Mouse (Mus musculus): Measurements from ENCODE around the gene Myo10.
A peak's percentile ranks its signal among the peaks of the same experiment; 100 is the strongest.

Myo10 gene

DNA sequence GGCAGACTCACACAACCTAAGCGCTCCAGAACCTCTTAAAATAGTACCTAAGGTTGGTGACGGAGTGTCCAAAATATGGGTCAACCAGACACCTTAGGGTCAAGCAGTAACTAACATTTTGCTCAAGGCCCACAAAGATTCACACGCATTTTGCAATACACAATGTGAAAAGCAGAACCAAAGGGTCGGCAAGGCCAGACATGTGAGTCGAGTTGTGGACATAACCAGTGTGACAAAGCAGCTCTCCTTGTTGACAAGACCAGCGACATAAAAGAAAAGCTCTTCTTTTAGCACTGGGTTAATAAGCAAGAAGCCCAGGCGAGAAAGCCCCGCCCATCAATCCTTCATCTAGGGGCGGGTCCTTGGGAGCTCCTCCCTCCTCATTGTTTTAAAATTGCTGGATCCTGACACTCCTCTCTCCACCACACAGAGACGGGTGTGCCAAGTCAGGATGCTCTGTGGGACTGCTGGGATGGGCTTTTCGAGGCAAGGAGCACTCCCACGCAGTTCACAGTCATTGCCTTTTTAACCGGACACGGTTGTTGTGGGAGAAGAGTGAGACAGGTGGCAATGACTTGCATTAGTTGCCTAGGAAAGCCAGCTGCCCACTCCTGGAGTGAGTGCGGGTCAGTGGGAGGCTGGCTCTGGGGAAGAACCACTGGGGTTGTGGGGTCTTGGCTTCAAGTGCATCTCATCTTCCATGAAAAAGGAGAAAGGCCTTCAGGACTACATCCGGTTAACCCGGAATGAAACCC is 212.8 kb downstream of the Myo10 start:
- DNase-seq (ENCODE audit: low read depth in 1 of 2, low spot score in 2 of 2), result peak in 1 of 2 experiments; percentile 56

DNA sequence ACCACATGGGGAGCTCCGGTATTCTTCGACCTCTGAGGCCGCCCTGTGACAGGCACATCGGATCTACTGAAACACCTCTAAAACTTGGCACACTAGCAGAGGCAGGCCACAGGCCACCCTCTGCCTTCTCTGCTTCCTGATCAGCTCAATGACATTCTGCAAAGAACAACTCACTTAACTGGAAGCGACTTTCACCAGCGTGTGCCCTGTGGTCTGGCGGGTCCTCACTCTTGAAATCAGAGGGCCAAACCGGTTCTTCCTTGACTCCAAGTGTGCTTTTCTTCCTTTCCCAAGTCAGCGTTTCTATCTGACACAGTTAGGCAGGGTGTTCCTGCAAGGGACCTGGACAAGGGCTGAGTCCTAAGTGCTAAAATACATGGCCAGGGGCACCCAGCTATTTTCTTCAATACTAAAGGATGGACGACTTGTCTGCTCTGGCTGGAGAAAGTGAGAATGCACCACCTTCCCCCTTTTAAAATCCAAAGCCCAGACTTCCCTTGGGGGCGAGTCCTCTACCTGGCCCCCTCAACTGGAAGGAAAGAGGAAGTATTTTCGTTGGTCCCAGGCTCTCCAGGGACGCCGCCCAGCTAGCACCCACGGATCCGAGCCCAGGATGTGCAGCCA is 220.2 kb downstream of the Myo10 start:
- DNase-seq (ENCODE audit: low read depth in 1 of 2, low spot score in 2 of 2), result no peak

DNA sequence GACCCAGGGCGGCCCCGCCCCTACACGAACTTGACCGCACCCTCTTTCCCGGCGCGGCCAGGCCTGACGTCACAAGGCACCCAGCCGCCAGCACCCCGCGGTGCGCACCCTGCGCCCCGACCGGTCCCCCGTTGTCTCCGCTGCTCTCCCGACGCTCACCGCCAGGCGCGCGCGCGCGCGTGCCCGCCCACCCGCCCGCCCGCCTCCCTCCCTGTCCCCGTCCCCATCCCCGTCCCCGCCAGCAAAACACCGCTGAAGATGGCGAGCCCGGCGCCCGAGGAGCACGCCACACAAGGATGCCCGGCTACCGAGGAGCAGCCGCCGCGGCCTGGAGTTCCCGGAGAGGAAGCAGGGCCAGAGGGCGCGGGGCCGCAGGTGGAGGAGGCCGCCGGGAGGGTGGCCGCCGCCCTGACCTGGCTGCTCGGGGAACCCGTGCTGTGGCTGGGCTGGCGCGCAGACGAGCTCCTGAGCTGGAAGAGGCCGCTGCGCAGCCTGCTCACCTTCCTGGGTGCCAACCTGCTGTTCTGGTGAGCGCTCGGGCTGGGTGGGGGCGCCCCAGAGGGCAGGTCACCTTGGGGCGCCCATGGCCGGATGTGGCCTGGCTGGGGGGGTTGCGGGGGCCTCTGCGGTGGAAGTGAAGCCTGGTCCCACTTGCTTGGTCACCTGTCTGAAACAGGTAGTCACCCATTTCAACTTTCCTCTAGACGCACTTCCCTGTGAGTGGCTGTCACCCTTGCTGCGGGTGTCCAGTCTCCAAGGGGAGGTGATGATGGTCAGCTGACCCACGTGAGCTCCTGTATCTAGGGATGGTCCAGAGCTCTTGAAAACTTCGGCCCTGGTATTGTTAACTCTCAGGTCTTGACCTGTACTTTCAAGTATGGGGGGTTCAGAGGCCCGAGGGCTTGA is 221.0 kb downstream of the Myo10 start, which contains the start of gene Retreg1:
Retreg1 (plus strand) TSS at position 95 of the 906 bp plus-strand sequence.
- peak; percentile 87 to 95 for DNase-seq (ENCODE audit: low read depth in 1 of 2, low spot score in 2 of 2)

DNA sequence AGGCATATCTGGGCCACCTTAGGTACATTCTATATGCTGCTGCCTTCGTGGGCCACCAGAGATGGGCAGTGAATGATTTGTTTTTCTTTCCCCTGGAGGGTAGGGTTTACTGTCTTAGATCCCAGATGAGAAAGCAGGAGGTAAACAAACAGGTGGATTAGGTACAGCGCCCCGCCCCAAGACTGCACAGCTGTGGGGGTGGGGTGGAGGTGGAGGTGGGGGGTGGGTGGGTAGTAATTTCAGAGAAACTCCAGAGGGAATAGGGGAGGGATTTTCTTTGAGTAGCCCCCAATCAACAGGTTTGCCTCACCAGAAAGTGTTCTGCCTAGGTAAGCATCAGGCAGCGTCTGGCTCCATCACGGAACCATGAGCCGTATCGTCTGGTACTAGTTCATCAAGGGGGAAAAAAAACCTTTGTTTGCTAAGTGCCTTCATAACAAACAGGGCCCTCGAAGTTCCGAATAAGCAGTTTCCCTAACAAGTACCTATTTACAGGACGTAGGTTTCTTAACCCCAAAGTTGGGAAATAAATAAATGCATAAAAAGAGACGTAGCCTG is 221.8 kb downstream of the Myo10 start:
- DNase-seq (ENCODE audit: low read depth in 1 of 2, low spot score in 2 of 2), result no peak

DNA sequence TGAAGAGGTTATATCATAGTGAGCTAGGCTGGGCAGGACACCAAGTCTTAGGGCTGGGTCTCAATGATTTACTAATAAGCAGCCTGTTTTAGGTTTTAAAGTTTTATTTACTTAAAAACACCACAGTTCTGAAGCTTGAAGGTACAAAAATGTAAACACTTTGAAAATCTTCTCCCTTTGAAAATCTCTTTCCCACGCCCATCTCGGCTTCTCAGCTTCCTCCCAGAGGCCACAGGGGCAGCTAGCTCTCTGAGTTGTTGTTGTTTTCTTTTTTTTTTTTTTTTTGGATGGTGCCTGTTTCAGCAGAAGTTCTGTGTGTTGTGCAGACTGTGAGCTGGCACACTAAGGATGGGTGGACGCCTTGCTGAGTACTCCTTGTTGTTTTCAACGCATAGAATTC is 222.4 kb downstream of the Myo10 start:
- DNase-seq (ENCODE audit: low read depth in 1 of 2, low spot score in 2 of 2), result no peak

DNA sequence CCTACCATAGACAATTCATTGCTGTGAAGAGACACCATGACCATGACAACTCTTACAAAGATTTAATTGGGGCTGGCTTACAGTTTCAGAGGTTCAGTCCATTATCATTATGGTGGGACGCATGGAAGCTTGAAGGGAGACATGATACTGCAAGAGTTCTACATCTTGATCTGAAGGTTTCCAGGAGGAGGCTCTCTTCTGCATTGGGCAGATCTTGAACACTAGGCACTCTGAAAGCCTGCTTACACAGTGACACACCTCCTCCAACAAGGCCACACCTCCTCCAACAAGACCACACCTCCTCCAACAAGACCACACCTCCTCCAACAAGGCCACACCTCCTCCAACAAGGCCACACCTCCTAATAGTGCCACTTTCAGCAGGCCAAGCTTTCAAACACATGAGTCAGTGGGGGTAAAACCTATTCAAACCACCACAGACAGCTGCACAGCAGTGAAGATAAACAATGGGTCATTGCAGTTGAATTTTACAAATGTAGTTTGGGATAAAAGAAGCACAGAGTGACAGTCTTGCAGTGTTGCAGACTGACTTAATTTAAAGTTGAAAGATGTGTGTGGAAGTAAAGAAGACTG is 225.3 kb downstream of the Myo10 start:
- DNase-seq (ENCODE audit: low read depth in 1 of 2, low spot score in 2 of 2), result no peak

DNA sequence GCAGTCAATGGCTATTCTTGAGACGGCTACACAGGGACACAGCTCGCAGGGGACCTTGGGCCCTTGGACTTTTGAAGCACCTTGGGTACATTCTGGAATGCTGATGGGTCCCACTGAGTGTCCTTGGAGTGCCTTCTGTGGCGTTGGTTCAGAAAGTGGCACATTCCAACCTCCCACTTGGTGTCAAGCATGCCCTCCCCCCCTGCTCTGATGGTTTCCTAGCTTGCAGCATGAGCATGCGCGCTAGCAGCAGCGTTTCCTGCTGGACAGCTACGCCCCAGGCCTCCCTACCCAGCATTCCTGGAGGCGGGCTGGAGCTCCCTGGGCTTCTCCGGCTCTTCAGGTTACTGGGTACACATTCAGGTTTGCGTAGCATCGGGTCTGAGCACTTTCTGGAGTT is 228.2 kb downstream of the Myo10 start:
- DNase-seq (ENCODE audit: low read depth in 1 of 2, low spot score in 2 of 2), result no peak

GRCm38 (mm10) chr15:25854270-25854904 is 232.1 kb downstream of the Myo10 start:
- no peak for DNase-seq (ENCODE audit: low read depth in 1 of 2, low spot score in 2 of 2)

DNA sequence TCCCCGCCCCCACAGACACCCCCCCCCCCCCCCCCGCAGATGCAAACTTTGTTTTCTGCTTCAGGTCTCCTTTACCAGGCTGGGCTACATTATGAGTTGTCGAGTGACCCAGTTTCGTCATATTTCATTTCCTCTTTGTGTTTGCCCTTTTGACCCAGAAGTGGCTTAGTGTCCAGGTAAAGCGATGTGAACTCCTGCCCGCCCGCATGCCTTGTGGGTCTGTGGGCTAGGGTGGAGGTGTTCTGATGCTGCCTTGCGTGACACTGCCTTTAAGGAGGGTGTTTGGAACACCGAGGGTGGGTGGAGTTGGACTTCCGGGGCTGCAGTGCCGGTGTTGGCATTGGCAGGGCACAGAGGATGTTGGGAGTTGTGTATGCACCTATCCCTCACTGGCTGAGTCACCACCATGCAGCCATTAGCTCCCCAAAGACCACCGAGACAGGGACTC is 236.3 kb downstream of the Myo10 start:
- peak in 1 of 2 experiments; percentile 63 for DNase-seq (ENCODE audit: low read depth in 1 of 2, low spot score in 2 of 2)

GRCm38 (mm10) chr15:25859469-25859868 is 237.1 kb downstream of the Myo10 start:
- DNase-seq (ENCODE audit: low read depth in 1 of 2, low spot score in 2 of 2), result no peak

DNA sequence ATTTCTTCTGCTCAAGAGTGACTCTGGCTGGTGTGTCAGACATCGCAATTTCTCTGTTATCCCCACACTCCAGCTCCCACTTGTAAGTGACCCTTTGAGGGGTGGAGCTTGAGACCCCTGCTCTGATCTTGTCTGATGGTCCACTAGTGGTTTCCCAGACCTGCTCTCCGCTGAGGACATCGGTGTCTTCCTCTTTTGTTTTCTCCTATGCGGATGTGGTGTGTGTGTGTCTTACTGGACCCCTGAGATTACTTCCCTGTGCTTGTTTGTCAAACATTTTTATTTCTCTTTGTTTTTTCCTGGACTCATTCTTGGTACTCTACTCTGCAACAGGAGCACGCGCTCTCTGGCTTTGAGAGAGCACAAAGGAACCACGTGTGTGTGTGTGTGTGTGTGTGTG is 239.6 kb downstream of the Myo10 start:
- no peak for DNase-seq (ENCODE audit: low read depth in 1 of 2, low spot score in 2 of 2)
